Mouse (Mus musculus) erythroblast, embryonic 14.5 days (primary cell): ENCODE results near the gene Gabpb2. TPM values are rescaled to one million over a fixed set of nuclear protein-coding genes. Genes with fewer than 3 reads are reported as not detected.
"Not testable (repeated sequence)": the region's sequence is repeated elsewhere in the genome, so short reads cannot be mapped to it uniquely, and the experiment has no call there.

Experiments used
- H3K27me3 ChIP-seq: 2 replicates; pipeline ENCODE4 v1.6.1; 2012; ENCODE audit warnings: inconsistent platforms; ENCODE audit not compliant: control insufficient read depth
- H3K36me3 ChIP-seq: 2 replicates; pipeline ENCODE4 v1.6.1; 2012; ENCODE audit warnings: mild to moderate bottlenecking, inconsistent platforms; ENCODE audit not compliant: control insufficient read depth
- H3K4me1 ChIP-seq: 2 replicates; pipeline ENCODE4 v1.6.1; 2012; ENCODE audit warnings: inconsistent platforms; ENCODE audit not compliant: control insufficient read depth
- H3K4me3 ChIP-seq: replicated peaks from 2 replicates; pipeline ENCODE3; 2012; ENCODE audit warnings: moderate library complexity, mild to moderate bottlenecking, inconsistent platforms
- H3K9me3 ChIP-seq: 2 replicates; pipeline ENCODE4 v1.6.1; 2012; ENCODE audit warnings: low read length, inconsistent platforms, mixed read lengths; ENCODE audit not compliant: control insufficient read depth
- GATA1 ChIP-seq: IDR thresholded peaks from 2 replicates; pipeline ENCODE4 v1.6.1; 2012; ENCODE audit warnings: low read length, inconsistent platforms, mixed read lengths
- TAL1 ChIP-seq: IDR thresholded peaks from 3 replicates; pipeline ENCODE4 v1.6.1; 2012; ENCODE audit warnings: low read length, inconsistent platforms, mixed read lengths
- polyA plus RNA-seq: library from polyadenylated mRNA; stranded (reverse); fragments of >175 nt; gene quantifications from 2 replicates; pipeline ENCODE4 v1.2.3, GENCODE M21; 2012

The Gabpb2 gene
- polyA plus RNA-seq, 1 experiment, result 0.30 TPM

GRCm38 (mm10) chr3:95227214-95227613 lies 9.5 kb upstream of the Gabpb2 start:
- H3K4me1 ChIP-seq, result peaks cover 52% of the 10 kb centered on the region
- H3K9me3 ChIP-seq, result no peaks in the 10 kb centered on the region
- H3K27me3 ChIP-seq, result no peaks in the 10 kb centered on the region
- TF ChIP-seq GATA1 (no peak), TAL1 (no peak)
- no peak overlapping the region for H3K4me3 ChIP-seq
- H3K36me3 ChIP-seq, result peaks cover 31% of the 10 kb centered on the region

- Histone ChIP-seq H3K4me1 (peaks cover 25% of the 10 kb centered on the region), H3K27me3 (no peaks in the 10 kb centered on the region), H3K4me3 (no peak overlapping the region), H3K36me3 (peaks cover 24% of the 10 kb centered on the region), H3K9me3 (no peaks in the 10 kb centered on the region)
- TF ChIP-seq TAL1 (no peak), GATA1 (no peak)
These were observed 6.6 kb upstream of the Gabpb2 start for GRCm38 (mm10) chr3:95224295-95224694.

GRCm38 (mm10) chr3:95223041-95223440 lies 5.3 kb upstream of the Gabpb2 start:
- Histone ChIP-seq H3K36me3 (peaks cover 24% of the 10 kb centered on the region), H3K4me1 (peaks cover 26% of the 10 kb centered on the region), H3K4me3 (no peak overlapping the region), H3K27me3 (no peaks in the 10 kb centered on the region), H3K9me3 (no peaks in the 10 kb centered on the region)
- no peak for TF ChIP-seq GATA1
- no peak for TF ChIP-seq TAL1

- Histone ChIP-seq H3K36me3 (peaks cover 47% of the 10 kb centered on the region), H3K9me3 (no peaks in the 10 kb centered on the region), H3K27me3 (no peaks in the 10 kb centered on the region), H3K4me3 (peak overlapping the region; percentile 68), H3K4me1 (peaks cover 42% of the 10 kb centered on the region)
- TF ChIP-seq GATA1 (no peak), TAL1 (no peak)
These were observed 886 bp upstream of the Gabpb2 start for GRCm38 (mm10) chr3:95218466-95219137.

GRCm38 (mm10) chr3:95216655-95217254 lies 961 bp downstream of the Gabpb2 start:
- no peaks in the 10 kb centered on the region for H3K9me3 ChIP-seq
- no peak for TF ChIP-seq GATA1
- no peak for TF ChIP-seq TAL1
- peaks cover 39% of the 10 kb centered on the region for H3K4me1 ChIP-seq
- H3K4me3 ChIP-seq, result peak overlapping the region; percentile 68
- no peaks in the 10 kb centered on the region for H3K27me3 ChIP-seq
- peaks cover 56% of the 10 kb centered on the region for H3K36me3 ChIP-seq

GRCm38 (mm10) chr3:95213609-95213975 lies 4.1 kb downstream of the Gabpb2 start:
- peaks cover 78% of the 10 kb centered on the region for H3K36me3 ChIP-seq

GRCm38 (mm10) chr3:95212889-95213608 lies 4.7 kb downstream of the Gabpb2 start:
- H3K9me3 ChIP-seq, H3K27me3 ChIP-seq, H3K4me3 ChIP-seq: not testable (repeated sequence)
- Histone ChIP-seq H3K4me1 (peaks cover 35% of the 10 kb centered on the region), H3K36me3 (peaks cover 84% of the 10 kb centered on the region)

More at GRCm38 (mm10) chr3:95213609-95213975, 4.1 kb downstream of the Gabpb2 start:
- Histone ChIP-seq H3K4me3 (no peak overlapping the region), H3K27me3 (no peaks in the 10 kb centered on the region), H3K9me3 (no peaks in the 10 kb centered on the region), H3K4me1 (peaks cover 40% of the 10 kb centered on the region)
- TF ChIP-seq TAL1 (no peak), GATA1 (no peak)

- no peak for TF ChIP-seq TAL1
- no peak for TF ChIP-seq GATA1
- Histone ChIP-seq H3K4me3 (no peak overlapping the region), H3K9me3 (no peaks in the 10 kb centered on the region), H3K4me1 (peaks cover 18% of the 10 kb centered on the region), H3K36me3 (peaks cover 97% of the 10 kb centered on the region), H3K27me3 (no peaks in the 10 kb centered on the region)
These were observed 7.1 kb downstream of the Gabpb2 start for GRCm38 (mm10) chr3:95210585-95210984.

- TF ChIP-seq GATA1, result no peak
- no peak for TF ChIP-seq TAL1
- Histone ChIP-seq H3K4me3 (no peak overlapping the region), H3K27me3 (no peaks in the 10 kb centered on the region), H3K9me3 (no peaks in the 10 kb centered on the region), H3K4me1 (peaks cover 7% of the 10 kb centered on the region), H3K36me3 (peaks cover 97% of the 10 kb centered on the region)
These were observed 9.4 kb downstream of the Gabpb2 start for GRCm38 (mm10) chr3:95208286-95208685.
